Mouse (Mus musculus): Measurements from ENCODE around the gene Slc9a3r1.

- TF ChIP-seq CTCF (IDR thresholded peaks at IDR 0.05; ENCODE audit: low read depth) (no peak), EP300 (IDR thresholded peaks at IDR 0.05; ENCODE audit: low read depth) (no peak)
These were observed 60.7 kb downstream of the Slc9a3r1 start for GRCm38 (mm10) chr11:115223877-115224276.

All from liver, postnatal 0 days (tissue).